Mouse (Mus musculus) inflammation-experienced regulatory T-cells, adult 16 weeks (primary cell): Measurements from ENCODE around the gene Atrip. TPM values are rescaled to one million over a fixed set of nuclear protein-coding genes. Genes with fewer than 3 reads are reported as not detected.

Experiments
- polyA plus RNA-seq: library from polyadenylated mRNA; unstranded; fragments of 100-300 nt; shearing (Covaris generic); gene quantifications from one replicate; pipeline ENCODE4 v1.2.1, GENCODE M21; 2017

Gene Atrip
- polyA plus RNA-seq: 29.7 TPM

DNA sequence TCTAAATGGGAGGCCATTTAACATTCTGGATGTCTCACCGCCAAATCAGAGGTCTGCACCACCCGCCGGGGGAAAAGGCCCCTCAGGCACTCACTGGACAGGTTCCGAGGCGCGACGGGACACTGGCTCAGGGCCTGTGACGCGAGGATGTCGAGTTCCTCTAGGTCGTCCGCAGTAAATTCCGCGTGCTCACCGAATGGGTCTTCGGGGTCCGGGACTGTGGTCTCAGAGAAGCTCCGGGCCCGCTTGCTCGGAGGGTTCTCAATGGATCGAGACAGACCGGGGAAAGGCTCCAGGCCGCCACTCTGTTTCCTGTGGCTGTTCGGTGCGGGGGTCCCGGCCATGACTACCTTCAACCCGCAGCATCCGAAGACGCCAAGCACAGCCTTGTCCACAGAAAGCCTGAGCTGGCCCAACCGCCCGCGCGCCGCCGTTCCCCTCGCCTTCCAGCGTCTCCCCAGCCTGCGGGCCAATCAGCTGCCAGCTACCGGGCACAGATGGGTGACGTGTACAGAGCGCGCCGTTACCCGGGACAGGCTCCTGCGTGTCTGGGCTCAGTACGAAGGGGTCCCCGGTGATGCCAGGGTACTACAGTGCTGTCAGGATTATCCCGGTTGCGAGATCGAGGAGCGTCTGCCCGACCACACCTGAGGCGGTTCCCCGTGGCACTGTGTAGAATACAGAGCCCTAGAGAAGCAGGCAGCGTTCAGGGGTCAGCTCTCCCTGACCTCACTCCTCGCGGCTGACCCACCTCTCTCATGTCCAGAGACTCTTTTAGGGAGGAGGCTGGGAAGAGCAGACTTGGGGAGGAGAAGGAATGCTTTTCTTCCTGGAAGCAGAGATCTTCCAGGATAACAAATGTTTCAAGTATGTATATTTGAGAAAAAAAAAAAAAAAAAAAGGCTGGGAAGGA is at the start of gene Atrip:
Gene Atrip (minus strand): TSS at position 464 of the 913 bp plus-strand sequence.

DNA sequence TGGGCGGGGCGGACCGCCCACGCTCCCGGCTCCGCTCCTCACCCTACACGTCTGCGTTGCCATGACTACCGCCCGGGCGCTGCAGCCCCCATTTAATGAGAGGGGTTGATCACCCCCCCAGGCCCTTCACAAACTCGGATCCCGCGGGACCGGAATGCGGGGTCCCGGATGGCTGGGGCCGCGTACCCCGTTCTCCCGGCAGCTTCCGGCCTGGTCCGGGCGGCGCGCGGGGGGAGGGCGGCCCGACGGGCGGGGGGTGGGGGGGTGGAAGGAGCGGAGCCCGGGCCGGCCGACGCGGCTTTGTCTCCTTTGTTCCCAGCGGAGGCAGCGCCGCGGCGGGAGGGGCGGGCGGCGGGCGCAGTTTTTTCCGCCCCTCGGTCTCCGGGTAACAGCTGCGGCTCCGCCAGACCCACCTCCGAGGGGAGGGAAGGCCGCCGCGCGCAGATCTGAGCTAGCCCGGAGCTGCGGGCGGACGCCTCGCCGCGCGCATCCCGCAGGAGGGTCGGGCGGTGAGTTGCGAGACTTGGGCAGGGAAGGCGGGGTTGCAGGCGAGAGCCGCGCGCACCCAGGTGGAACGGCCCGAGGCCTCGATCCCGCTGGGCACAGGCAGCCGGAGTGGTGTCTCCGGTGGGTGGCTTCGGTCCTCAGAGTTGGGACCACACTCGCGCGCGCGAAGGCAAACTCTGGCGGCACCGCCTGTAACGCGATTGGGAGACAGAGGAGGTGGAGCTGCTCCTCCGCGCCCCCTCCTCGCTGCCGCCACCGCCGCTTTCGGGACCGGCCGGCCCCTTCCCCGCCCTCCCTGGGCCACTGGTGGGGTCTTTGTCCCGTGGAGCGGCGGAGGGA is 21.4 kb upstream of the Atrip start, which contains the start of gene Plxnb1:
Gene Plxnb1 (plus strand): TSS at position 253 of the 846 bp plus-strand sequence.

DNA sequence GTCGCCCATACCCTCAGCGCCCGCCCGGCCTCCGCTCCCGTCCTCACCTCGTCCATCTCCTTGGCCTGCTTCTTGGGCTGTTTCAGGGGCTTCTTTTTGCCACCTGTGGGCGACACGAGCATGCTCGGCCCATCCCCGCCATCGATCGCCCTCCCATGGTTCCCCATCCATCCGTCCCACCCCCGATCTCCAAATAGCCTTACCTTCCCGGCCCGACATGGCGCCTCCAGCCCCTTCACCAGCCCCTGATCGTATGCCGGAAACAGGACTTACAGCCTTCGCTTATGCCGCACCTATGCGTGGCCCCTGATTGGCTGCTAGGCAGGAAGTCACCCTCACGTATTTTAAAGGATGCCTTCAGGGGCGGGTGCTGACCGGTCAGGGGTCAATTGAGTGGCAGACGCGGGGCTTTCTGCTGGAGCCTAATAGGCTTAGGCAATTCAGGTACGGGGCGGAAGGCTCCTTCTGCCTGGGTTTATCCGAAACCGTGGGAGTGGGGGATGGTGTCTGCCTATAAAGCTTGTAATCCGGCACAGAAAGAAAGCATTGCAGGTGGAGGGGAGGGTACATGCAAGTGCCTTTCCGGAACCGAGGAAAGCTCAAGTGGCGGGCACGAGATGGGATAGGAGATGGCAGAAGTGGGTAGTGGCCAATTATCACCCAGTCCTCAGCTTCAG is 8.3 kb upstream of the Atrip start, which contains the start of the genes Ccdc51 and Tma7:
Gene Ccdc51 (plus strand): TSS at position 370 of the 677 bp plus-strand sequence.
Gene Tma7 (minus strand): TSS at position 464 of the 677 bp plus-strand sequence.

DNA sequence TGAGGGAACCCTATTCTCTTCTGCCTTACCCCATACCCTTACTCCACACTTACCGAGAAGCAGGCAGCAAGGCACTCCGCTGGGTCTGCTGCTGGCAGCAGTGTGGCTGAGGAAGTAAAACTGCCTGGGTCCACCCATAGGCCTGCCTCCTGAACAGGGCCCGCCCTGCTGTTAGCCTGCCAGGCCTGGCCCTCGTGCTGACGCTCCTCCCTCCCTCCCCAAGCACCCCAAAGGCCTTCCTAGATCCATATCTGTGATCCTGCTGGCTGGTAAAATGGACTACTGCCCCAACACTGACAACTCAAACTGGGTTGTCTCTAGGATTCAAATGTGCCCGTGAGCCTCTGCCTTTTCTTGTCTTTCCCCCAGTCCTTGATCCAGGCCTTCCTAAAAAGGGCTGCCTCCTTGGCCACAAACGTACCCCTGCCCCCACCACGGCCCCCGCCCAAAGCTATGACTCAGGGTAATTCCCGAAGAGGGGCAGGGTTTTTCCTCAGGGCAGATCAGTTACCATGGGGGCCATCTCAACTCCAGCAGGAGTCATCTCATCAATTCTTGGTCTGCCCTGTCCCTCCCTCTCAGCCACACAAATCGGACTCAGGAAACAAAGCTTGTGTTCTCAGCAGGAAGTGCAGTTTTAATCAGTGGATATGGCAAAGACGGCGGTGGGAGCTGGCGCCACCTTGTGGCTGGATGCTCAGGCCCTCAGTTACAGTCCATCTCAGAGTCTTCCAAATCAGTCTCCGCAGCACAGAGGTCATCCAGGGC is 14.6 kb downstream of the Atrip start, which contains the start of gene Trex1:
Gene Trex1 (minus strand): TSS at position 599 of the 768 bp plus-strand sequence.

DNA sequence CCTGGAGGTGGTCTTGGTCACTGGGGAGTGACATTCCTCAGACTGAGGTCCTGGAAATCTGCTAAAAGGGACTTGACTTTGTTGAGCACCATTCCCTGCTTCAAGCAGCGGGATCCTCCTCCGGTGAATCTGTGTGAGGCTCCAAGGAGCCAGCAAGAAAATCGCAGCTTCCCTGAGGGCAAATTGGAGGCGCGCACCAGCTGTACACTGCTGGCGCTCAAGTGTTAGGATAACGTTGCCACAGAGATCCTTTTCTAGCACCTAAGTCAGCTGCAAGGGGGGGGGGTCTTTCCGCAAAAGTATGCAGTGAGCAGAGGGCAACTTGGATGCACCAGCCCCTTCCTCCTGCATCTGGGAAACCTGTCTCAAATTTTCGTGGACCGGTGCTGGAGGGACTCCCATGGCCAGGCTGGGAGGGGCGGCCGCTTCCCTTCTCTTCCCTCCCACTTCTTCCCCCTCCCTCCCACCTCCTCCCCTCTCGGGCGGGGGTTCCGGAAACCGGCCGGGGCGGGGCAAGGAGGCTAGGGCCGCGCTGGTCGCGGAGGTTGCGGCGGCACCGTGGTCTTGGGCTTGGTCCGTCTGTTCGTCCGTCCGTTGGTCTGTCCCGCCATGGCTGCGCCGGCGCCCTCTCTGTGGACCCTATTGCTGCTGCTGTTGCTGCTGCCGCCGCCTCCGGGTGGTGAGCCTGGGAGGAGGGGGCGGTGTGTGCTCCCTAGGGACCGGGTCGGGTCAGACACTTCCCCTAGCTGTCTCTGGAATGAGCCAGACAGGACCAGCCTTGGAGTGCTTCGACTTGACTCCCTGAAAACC is 35.6 kb downstream of the Atrip start, which contains the start of gene Shisa5:
Gene Shisa5 (plus strand): TSS at position 480 of the 810 bp plus-strand sequence.

Other genes starting within 250 kb of the Atrip start
- gene Celsr3, start 247.8 kb downstream of the Atrip start, polyA plus RNA-seq: not detected
- 17.7 TPM for gene Slc26a6, start 220.8 kb downstream of the Atrip start, polyA plus RNA-seq
- not detected for gene Tmem89, start 159.5 kb downstream of the Atrip start, polyA plus RNA-seq
- 386 TPM for gene Uqcrc1, start 137.5 kb downstream of the Atrip start, polyA plus RNA-seq
- gene Col7a1, start 120.5 kb downstream of the Atrip start, polyA plus RNA-seq: 0.34 TPM
- not detected for gene Ucn2, start 88.1 kb downstream of the Atrip start, polyA plus RNA-seq
- 10.9 TPM for gene Pfkfb4, start 82.3 kb downstream of the Atrip start, polyA plus RNA-seq
- gene Shisa5, start 35.6 kb downstream of the Atrip start, polyA plus RNA-seq: 5,738 TPM
- 111 TPM for gene Trex1, start 14.4 kb downstream of the Atrip start, polyA plus RNA-seq
- 18.2 TPM for gene Ccdc51, start 8.4 kb upstream of the Atrip start, polyA plus RNA-seq
- 579 TPM for gene Tma7, start 8.5 kb upstream of the Atrip start, polyA plus RNA-seq
- gene Plxnb1, start 21.3 kb upstream of the Atrip start, polyA plus RNA-seq: 4.1 TPM
- not detected for gene Fbxw21, start 87.9 kb upstream of the Atrip start, polyA plus RNA-seq
- not detected for gene Fbxw13, start 121.9 kb upstream of the Atrip start, polyA plus RNA-seq
- not detected for gene Fbxw20, start 160.6 kb upstream of the Atrip start, polyA plus RNA-seq
- gene Fbxw14, start 213.6 kb upstream of the Atrip start, polyA plus RNA-seq: not detected